Mouse (Mus musculus): ENCODE measurements around the gene Adamts17. TPM values are rescaled to one million over a fixed set of nuclear protein-coding genes. Genes with fewer than 3 reads are reported as not detected.

Gene Adamts17
- polyA plus RNA-seq (2012), result 0.64 and 1.8 TPM in 2 replicates

GRCm38 (mm10) chr7:66839463-66840007 lies at the start of gene Adamts17:
Adamts17 (plus strand) TSS chr7:66839735.

Other genes with a start within 250 kb of the Adamts17 start
- 28.9 and 31.0 TPM in 2 replicates for gene Asb7, start 150.1 kb upstream of the Adamts17 start, polyA plus RNA-seq (2012)
- gene Lins1, start 149.8 kb upstream of the Adamts17 start, polyA plus RNA-seq (2012), result 2.6 and 2.9 TPM in 2 replicates
- gene Cers3, start 96.2 kb upstream of the Adamts17 start, polyA plus RNA-seq (2012), result 0.04 TPM in 1 of 2 replicates, not detected in the other